Mouse (Mus musculus): ENCODE results near the gene Kmt2d.

DNA sequence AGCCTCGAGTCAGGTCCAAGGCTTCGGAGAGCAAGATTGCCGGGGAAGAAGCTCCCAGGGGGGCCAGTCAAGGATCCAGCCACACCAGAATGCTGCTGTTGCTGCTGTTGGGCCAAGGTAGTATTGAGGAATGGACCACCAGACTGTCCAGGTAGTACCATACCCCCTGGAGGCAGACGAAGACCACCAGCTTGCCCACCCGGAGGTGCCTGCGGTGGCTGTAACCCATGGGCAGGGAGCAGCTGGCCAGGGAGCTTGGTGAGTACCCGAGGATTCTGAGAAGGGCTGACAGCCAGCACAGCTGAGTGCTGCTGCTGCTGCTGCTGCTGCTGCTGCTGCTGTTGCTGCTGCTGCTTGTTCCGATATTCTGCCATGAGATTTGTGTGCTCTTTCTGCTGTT, 24.9 kb downstream of the Kmt2d start:
- TF ChIP-seq MAFK (IDR thresholded peaks at IDR 0.05; ENCODE audit: insufficient replicate concordance, low read length) (no peak), CTCF (conservative IDR thresholded peaks at IDR 0.05 in 1 of 2, IDR thresholded peaks at IDR 0.05 in 1 of 2; ENCODE audit: low read depth in 2 of 2, low read length in 2 of 2) (no peak), ZC3H11A (IDR thresholded peaks at IDR 0.05; ENCODE audit: low read depth, low read length) (no peak), USF1 (IDR thresholded peaks at IDR 0.05; ENCODE audit: low read depth, low read length) (no peak), SMC3 (IDR thresholded peaks at IDR 0.05; ENCODE audit: low read depth, low read length) (no peak), POLR2AphosphoS2 (IDR thresholded peaks at IDR 0.05; ENCODE audit: low read depth, low read length) (no peak), ZNF384 (IDR thresholded peaks at IDR 0.05; ENCODE audit: low read depth, low read length) (no peak)
